Mouse (Mus musculus) midbrain, embryonic 13.5 days (tissue): ENCODE measurements around the gene Tnfsf13b. TPM values are rescaled to one million over a fixed set of nuclear protein-coding genes. Genes with fewer than 3 reads are reported as not detected.

ENCODE experiments used
- ATAC-seq: fragments of 200-750 bp; cut with Nextera tagmentation; 2 replicates; pipeline ENCODE4 v1.8.0; 2017; ENCODE audit warnings: mild to moderate bottlenecking, moderate TSS enrichment, moderate library complexity
- H3K27ac ChIP-seq: fragments of 300-500 bp; sonication (generic); 2 replicates; pipeline ENCODE4 v1.5.1; 2015; ENCODE audit warnings: inconsistent platforms, mild to moderate bottlenecking, moderate library complexity
- H3K27me3 ChIP-seq: fragments of 300-500 bp; sonication (generic); 2 replicates; pipeline ENCODE4 v1.6.1; 2015; ENCODE audit warnings: mild to moderate bottlenecking, inconsistent platforms
- H3K36me3 ChIP-seq: fragments of 300-500 bp; sonication (generic); 2 replicates; pipeline ENCODE4 v1.6.1; 2015; ENCODE audit warnings: mild to moderate bottlenecking, inconsistent platforms
- H3K4me1 ChIP-seq: fragments of 300-500 bp; sonication (generic); replicated peaks from 2 replicates; pipeline ENCODE4 v1.6.1; 2015; ENCODE audit warnings: inconsistent platforms
- H3K4me2 ChIP-seq: fragments of 300-500 bp; sonication (generic); replicated peaks from 2 replicates; pipeline ENCODE4 v1.6.1; 2015; ENCODE audit warnings: moderate library complexity, mild to moderate bottlenecking, inconsistent platforms
- H3K4me3 ChIP-seq: fragments of 300-500 bp; sonication (generic); replicated peaks from 2 replicates; pipeline ENCODE4 v1.5.1; 2015; ENCODE audit warnings: mild to moderate bottlenecking, inconsistent platforms
- H3K9ac ChIP-seq: fragments of 300-500 bp; sonication (generic); replicated peaks from 2 replicates; pipeline ENCODE4 v1.6.1; 2015; ENCODE audit warnings: mild to moderate bottlenecking, inconsistent platforms
- H3K9me3 ChIP-seq: fragments of 300-500 bp; sonication (generic); 2 replicates; pipeline ENCODE4 v1.6.1; 2016; ENCODE audit warnings: mild to moderate bottlenecking, inconsistent platforms
- WGBS: fragments of 180-500 bp; shearing (Covaris S2); methylation state at CpG from one replicate; pipeline ENCODE4 v1.1.7; 2015; 5-methylcytosine and 5-hydroxymethylcytosine counted together
- polyA plus RNA-seq: library from polyadenylated mRNA; unstranded; fragments of >200 nt; fragmentation: Nextera tagmentation; extraction: Ambion mirVana; gene quantifications from 2 replicates; pipeline ENCODE4 v1.2.1, GENCODE M21; 2015

Tnfsf13b gene
- 0.32 and 0.34 TPM in 2 replicates for polyA plus RNA-seq

DNA sequence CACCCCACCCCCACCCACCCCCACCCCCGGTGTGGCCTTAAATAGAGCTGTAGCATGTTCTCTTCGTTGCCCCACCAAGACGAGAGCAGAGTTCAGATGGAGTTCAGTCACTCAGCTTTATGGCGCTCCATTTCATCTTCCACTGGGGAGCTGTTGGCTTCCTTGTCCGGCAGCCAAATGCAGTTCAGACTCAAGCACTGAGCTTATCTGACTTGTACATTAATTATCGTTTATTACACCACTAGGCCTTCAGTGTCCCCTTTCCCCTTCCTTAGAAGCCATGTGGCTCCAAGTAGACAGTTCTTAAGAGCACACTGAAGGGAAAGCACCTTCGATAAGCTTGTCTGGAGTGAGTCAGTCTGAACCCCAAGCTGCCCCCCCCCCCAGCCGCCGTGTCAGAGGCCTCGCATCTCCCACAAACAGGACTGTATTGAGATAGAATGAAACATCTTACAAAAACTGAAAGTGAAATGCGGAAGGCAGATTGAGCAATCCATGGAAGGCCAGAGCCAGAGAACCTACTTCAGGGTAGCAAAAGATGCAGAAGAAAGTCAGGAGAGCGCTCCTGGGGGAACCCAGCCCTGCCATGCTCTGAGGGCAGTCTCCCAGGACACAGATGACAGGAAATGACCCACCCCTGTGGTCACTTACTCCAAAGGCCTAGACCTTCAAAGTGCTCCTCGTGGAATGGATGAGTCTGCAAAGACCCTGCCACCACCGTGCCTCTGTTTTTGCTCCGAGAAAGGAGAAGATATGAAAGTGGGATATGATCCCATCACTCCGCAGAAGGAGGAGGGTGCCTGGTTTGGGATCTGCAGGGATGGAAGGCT is at the start of gene Tnfsf13b:
Gene Tnfsf13b (plus strand): TSS at position 312 of the 830 bp plus-strand sequence.
- WGBS: 77% methylated on average over 16 of the region's 16 CpGs
- no peak within 1 kb of the TSS for H3K27ac ChIP-seq
- no peak for ATAC-seq

DNA sequence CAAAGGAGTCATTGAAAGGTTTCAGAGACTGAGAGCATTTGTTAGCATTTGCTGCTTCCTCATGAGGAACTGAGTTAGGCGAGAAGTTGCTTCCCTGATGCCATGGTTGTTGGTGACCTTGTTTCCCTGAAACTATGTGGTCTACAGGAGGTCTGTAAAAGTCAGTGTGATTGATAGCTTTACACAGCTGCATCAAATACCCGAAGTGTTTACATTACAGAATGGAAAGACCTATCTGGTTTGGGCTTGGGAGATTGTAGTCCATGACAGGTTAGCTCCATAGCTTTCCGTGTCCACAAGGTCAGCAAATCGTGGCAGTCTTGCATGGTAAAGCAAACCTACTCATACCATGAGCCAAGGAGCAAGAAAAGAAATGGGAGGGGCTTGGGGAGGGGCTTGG is 47.9 kb upstream of the Tnfsf13b start:
- 84% methylated on average over 4 of the region's 4 CpGs for WGBS
- H3K9me3 ChIP-seq: no peaks in the 10 kb centered on the region

More for the DNA sequence above, at the start of gene Tnfsf13b:
- peak within 1 kb of the TSS; percentile 73 for H3K4me2 ChIP-seq
- H3K36me3 ChIP-seq: no peaks in the 10 kb centered on the region
- H3K4me1 ChIP-seq: peaks cover 14% of the 10 kb centered on the region
- no peaks in the 10 kb centered on the region for H3K9me3 ChIP-seq
- H3K4me3 ChIP-seq: peak within 1 kb of the TSS; percentile 48
- peaks cover 23% of the 10 kb centered on the region for H3K27me3 ChIP-seq
- peak within 1 kb of the TSS; percentile 62 for H3K9ac ChIP-seq

DNA sequence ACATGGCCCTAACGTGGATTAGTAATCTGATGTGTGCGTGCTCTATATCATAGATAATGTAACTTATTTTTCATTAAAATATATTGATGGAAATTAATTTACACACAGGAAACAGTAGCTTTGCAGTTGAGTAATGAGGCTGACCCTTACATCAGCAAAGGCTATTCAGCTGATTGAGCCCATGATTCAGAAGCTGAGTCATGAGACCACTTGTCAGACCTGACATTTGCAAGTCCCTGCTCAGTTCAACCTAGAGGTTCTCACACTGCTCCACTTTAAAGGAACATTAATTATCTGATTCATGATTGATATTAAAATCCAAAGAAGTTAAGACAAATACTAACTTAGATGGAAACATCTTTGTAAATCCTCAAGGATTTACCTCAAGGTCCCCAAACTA is 46.3 kb upstream of the Tnfsf13b start:
- no peak overlapping the region for H3K4me3 ChIP-seq
- H3K9me3 ChIP-seq: no peaks in the 10 kb centered on the region
- H3K27ac ChIP-seq: no peak overlapping the region
- no peak overlapping the region for H3K4me2 ChIP-seq
- 87% methylated on average over 2 of the region's 2 CpGs for WGBS
- H3K27me3 ChIP-seq: no peaks in the 10 kb centered on the region
- no peak for ATAC-seq
- H3K4me1 ChIP-seq: no peaks in the 10 kb centered on the region
- no peaks in the 10 kb centered on the region for H3K36me3 ChIP-seq
- no peak overlapping the region for H3K9ac ChIP-seq

More for the DNA sequence above, 47.9 kb upstream of the Tnfsf13b start:
- no peaks in the 10 kb centered on the region for H3K4me1 ChIP-seq
- no peak overlapping the region for H3K9ac ChIP-seq
- H3K27me3 ChIP-seq: no peaks in the 10 kb centered on the region
- H3K36me3 ChIP-seq: no peaks in the 10 kb centered on the region
- H3K4me2 ChIP-seq: no peak overlapping the region
- no peak overlapping the region for H3K4me3 ChIP-seq
- ATAC-seq: no peak
- H3K27ac ChIP-seq: no peak overlapping the region

DNA sequence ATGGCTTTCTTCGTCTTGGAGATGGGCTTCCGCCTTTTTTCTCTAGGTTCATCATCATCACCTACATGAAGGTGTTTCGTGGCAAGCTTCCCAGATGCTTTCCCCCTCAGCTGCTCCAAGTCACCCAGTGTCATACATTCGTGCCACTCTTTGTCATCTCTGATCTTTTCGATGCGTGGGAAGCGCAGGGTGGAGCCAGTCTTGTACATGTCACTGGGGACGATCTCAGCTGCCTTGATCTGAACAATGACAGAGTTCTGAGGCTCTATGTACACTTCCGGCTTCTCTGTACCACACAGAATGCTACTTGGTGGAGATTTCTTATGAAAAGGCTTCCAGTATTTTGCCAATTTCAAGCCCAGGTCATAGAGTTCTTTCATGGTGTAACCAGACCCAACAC is 34.4 kb upstream of the Tnfsf13b start:
- no peak for ATAC-seq
- Histone ChIP-seq H3K36me3 (peaks cover 40% of the 10 kb centered on the region), H3K9ac (no peak overlapping the region), H3K4me3 (no peak overlapping the region), H3K27ac (no peak overlapping the region), H3K4me1 (peaks cover 12% of the 10 kb centered on the region), H3K27me3 (no peaks in the 10 kb centered on the region), H3K4me2 (no peak overlapping the region), H3K9me3 (no peaks in the 10 kb centered on the region)
- 98% methylated on average over 9 of the region's 9 CpGs for WGBS

- H3K27ac ChIP-seq: no peak overlapping the region
These were observed 31.0 kb upstream of the Tnfsf13b start for GRCm38 (mm10) chr8:9975276-9975675.

GRCm38 (mm10) chr8:9975898-9976611 is 30.2 kb upstream of the Tnfsf13b start:
- no peaks in the 10 kb centered on the region for H3K9me3 ChIP-seq
- H3K4me3 ChIP-seq: peak overlapping the region; percentile 66
- H3K27ac ChIP-seq: peak overlapping the region; percentile 33
- H3K36me3 ChIP-seq: peaks cover 26% of the 10 kb centered on the region
- H3K27me3 ChIP-seq: no peaks in the 10 kb centered on the region
- peaks cover 39% of the 10 kb centered on the region for H3K4me1 ChIP-seq
- H3K9ac ChIP-seq: peak overlapping the region; percentile 77
- peak overlapping the region; percentile 63 for H3K4me2 ChIP-seq
- WGBS: under 1% methylated on average over 47 of the region's 47 CpGs
- ATAC-seq: peak; percentile 97

More at GRCm38 (mm10) chr8:9975276-9975675, 31.0 kb upstream of the Tnfsf13b start:
- Histone ChIP-seq H3K4me3 (peak overlapping the region; percentile 66), H3K9me3 (no peaks in the 10 kb centered on the region), H3K9ac (peak overlapping the region; percentile 77), H3K36me3 (peaks cover 29% of the 10 kb centered on the region), H3K4me1 (peaks cover 38% of the 10 kb centered on the region), H3K27me3 (no peaks in the 10 kb centered on the region), H3K4me2 (peak overlapping the region; percentile 63)
- ATAC-seq: no peak
- WGBS: 55% methylated on average over 5 of the region's 5 CpGs

- Histone ChIP-seq H3K36me3 (peaks cover 16% of the 10 kb centered on the region), H3K9ac (no peak overlapping the region), H3K27me3 (no peaks in the 10 kb centered on the region), H3K9me3 (no peaks in the 10 kb centered on the region), H3K4me3 (peak overlapping the region; percentile 93), H3K4me2 (peak overlapping the region; percentile 74), H3K27ac (no peak overlapping the region; the same call in 1 of the 2 replicates), H3K4me1 (peaks cover 43% of the 10 kb centered on the region)
- peak; percentile 7; the same call in 1 of the 2 replicates for ATAC-seq
- 54% methylated on average over 15 of the region's 15 CpGs for WGBS
These were observed 29.3 kb upstream of the Tnfsf13b start for GRCm38 (mm10) chr8:9977016-9977415.

DNA sequence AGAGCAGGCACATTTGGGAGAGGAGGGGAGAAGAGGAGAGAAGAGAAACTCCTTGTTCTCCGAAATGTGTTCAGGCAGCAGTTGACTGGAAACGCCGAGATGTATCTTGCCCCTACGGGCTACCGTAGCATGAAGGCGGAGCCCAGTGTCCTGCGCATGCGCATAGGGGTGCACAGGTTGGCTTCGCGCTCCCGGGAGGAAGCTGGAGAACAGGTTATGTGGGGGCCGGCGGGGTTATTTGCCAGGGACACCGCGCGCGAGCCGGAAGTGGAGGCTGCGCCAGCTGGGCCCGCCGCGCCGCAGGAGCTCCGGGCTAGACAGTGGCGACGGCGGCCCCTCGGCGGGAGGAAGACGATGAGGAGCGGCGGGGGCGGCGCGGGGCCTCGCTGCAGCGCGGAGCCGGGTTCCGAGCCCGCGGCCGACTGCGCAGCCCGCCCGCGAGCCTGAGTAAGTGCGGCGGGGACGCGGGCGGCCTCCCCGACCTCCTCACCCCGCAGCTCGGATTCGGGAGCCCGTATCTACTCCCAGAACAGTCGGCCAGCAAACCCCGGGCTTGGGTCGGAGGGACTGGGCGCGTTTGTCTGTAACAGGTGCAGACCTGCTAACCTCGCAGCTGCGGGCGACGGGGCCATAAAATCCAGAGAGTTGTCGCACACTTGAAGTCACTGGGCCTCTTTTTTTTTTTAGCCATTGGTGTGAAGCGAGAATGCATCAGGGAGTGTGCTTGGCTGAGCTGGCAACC is 28.5 kb upstream of the Tnfsf13b start, which contains the start of the genes Lig4 and Abhd13:
Gene Lig4 (minus strand): TSS at position 114 of the 742 bp plus-strand sequence.
Gene Abhd13 (plus strand): TSS at position 135 of the 742 bp plus-strand sequence.
- Histone ChIP-seq H3K4me3 (peak within 1 kb of the TSS; percentile 93), H3K36me3 (peaks cover 9% of the 10 kb centered on the region), H3K4me1 (peaks cover 43% of the 10 kb centered on the region), H3K9ac (peak within 1 kb of the TSS; percentile 96), H3K27me3 (no peaks in the 10 kb centered on the region), H3K9me3 (no peaks in the 10 kb centered on the region), H3K4me2 (peak within 1 kb of the TSS; percentile 74), H3K27ac (peak within 1 kb of the TSS; percentile 84)
- peak; percentile 57 for ATAC-seq
- WGBS: under 1% methylated on average over 68 of the region's 68 CpGs

GRCm38 (mm10) chr8:9978475-9979230 is 27.6 kb upstream of the Tnfsf13b start:
- Histone ChIP-seq H3K36me3 (peaks cover 4% of the 10 kb centered on the region; the same call in 1 of the 2 replicates), H3K9ac (peak overlapping the region; percentile 96), H3K4me1 (peaks cover 43% of the 10 kb centered on the region), H3K27me3 (no peaks in the 10 kb centered on the region), H3K9me3 (no peaks in the 10 kb centered on the region), H3K27ac (no peak overlapping the region), H3K4me3 (peak overlapping the region; percentile 93), H3K4me2 (peak overlapping the region; percentile 74)
- ATAC-seq: no peak
- 63% methylated on average over 18 of the region's 18 CpGs for WGBS

- Histone ChIP-seq H3K4me1 (peaks cover 43% of the 10 kb centered on the region), H3K4me3 (no peak overlapping the region), H3K4me2 (no peak overlapping the region), H3K9ac (no peak overlapping the region), H3K9me3 (no peaks in the 10 kb centered on the region), H3K27me3 (no peaks in the 10 kb centered on the region), H3K36me3 (0 out of 2 replicates have a peak, but pooled peaks cover 6% of the 10 kb centered on the region), H3K27ac (no peak overlapping the region)
- WGBS: 89% methylated on average over 1 of the region's 1 CpGs
- no peak for ATAC-seq
These were observed 26.5 kb upstream of the Tnfsf13b start for GRCm38 (mm10) chr8:9979746-9980145.

- Histone ChIP-seq H3K27me3 (no peaks in the 10 kb centered on the region), H3K27ac (no peak overlapping the region), H3K9me3 (no peaks in the 10 kb centered on the region), H3K36me3 (0 out of 2 replicates have a peak, but pooled peaks cover 6% of the 10 kb centered on the region), H3K4me1 (peaks cover 39% of the 10 kb centered on the region), H3K9ac (no peak overlapping the region), H3K4me3 (no peak overlapping the region), H3K4me2 (no peak overlapping the region)
- no peak for ATAC-seq
These were observed 26.1 kb upstream of the Tnfsf13b start for GRCm38 (mm10) chr8:9980188-9980587.
